Mouse (Mus musculus): ENCODE results near the gene Gclc.
A peak's percentile ranks its signal among the peaks of the same experiment; 100 is the strongest.
"Not testable (repeated sequence)": the region's sequence is repeated elsewhere in the genome, so short reads cannot be mapped to it uniquely, and the experiment has no call there.

The Gclc gene

GRCm38 (mm10) chr9:77746315-77746714, 8.0 kb upstream of the Gclc start:
- DNase-seq (ENCODE audit: low spot score in 2 of 2), result no peak

GRCm38 (mm10) chr9:77748292-77748691, 6.0 kb upstream of the Gclc start:
- DNase-seq (ENCODE audit: low spot score in 2 of 2), result not testable (repeated sequence)

GRCm38 (mm10) chr9:77750133-77751060, 3.9 kb upstream of the Gclc start:
- DNase-seq (ENCODE audit: low spot score in 2 of 2), result peak; percentile 85 to 90

DNA sequence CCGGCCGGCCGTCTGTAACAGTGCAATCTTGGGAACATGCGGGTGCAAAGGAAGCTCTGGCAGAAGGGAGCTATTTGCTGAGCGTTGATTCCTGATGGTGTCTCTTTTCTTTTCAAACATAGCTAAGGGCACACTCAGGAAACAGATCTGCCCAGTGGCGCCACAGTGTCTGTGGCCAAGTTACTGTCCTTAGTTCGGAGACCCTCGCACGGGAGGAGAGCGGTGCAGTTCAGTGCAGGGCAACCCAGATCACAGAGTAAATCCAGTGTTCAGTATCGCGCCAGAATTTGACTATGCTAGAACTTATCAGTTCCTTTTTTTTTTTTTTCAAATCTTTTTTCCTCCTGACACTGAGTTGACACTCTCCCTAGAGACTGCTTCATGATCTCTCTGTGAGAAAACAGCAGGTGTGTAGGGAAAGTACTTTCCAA, 3.2 kb upstream of the Gclc start:
- DNase-seq (ENCODE audit: low spot score in 2 of 2), result no peak

DNA sequence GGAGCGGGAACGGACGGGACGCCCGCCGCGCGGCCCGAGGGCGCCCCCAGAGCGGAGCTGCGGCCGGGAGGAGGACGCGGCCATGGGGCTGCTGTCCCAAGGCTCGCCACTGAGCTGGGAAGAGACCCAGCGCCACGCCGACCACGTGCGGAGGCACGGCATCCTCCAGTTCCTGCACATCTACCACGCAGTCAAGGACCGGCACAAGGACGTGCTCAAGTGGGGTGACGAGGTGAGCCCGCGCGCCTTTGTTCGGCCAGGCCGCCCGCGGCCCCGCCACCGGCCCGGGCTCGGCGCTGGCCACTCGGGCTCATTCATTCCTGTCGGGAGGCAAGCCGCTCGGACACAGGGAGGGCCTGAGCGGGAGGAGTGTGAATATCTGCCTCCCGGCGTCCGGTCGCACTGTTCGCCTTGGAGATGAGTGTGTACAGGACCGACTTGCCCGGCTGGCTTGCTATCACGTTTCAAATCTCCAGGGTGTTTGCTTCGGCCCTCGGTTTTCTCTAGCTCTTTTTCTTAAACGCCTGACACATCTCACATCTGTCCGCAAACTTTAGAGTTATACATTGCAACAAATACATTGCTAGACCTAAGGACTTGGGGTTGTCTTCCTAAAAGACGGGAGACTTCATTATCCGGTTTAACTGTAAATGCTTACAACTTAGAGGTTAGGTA, 530 bp downstream of the Gclc start:
- peak; percentile 31 to 44 for DNase-seq (ENCODE audit: low spot score in 2 of 2)

GRCm38 (mm10) chr9:77755403-77755784, 1.1 kb downstream of the Gclc start:
- DNase-seq (ENCODE audit: low spot score in 2 of 2), result no peak

DNA sequence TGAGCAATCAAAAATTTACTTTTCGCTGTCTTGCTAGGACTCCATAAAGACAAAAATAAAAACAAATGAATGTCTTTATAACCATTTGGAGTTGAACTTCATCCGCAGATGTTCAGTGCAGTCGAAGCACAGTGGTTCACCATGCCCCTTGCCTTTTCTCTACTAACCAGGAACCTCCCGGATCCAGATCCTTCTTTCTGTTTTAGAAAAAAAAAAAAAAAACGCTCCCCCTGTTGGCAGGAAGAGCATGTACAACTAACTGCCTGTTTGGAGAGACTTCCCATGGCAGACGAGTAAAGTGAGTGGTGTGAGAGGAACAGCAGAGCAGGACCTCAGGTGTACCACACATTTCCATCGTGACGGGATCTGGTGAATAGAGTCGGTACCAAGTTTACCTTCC, 1.7 kb downstream of the Gclc start:
- DNase-seq (ENCODE audit: low spot score in 2 of 2), result no peak

DNA sequence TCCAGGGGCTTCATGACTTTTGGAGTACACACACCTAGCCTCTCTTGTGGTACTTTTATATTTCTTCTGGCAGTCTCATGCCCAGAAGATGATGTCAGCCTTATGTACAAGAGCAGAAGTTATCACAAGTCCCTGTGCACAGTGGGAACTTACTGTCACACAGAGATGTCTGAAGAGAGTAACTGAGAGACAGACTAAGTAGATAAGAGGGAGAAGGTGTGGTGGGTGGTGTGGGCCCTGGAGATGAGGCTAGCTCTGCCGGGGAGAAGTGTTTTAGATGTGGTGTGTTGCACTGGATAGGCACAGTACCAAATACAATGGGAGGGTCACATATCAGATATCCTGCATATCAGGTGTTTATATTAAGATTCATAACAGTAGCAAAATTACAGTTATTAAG, 3.0 kb downstream of the Gclc start:
- DNase-seq (ENCODE audit: low spot score in 2 of 2), result no peak

DNA sequence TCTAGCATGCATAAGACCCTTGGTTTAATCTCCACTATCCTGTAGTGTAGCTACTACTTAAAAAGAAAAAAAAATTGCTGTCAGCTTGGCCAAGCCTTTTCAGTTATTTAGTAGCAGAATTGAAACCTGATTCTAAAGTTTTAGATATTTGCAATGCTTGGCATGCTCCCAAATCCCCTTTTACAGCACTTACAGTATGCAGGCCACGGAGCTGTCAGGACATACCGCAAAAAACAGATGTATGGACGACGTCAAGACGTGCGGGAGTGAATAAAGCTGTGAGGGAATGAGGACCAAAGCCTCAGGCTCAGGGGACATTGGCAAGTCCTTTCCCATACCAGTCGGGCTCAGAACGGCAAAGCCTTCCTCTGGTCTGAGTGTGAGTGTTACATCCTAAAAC, 4.1 kb downstream of the Gclc start:
- DNase-seq (ENCODE audit: low spot score in 2 of 2), result no peak

- no peak for DNase-seq (ENCODE audit: low spot score in 2 of 2)
These were observed 4.8 kb downstream of the Gclc start for GRCm38 (mm10) chr9:77759111-77759510.

GRCm38 (mm10) chr9:77759756-77760155, 5.4 kb downstream of the Gclc start:
- no peak for DNase-seq (ENCODE audit: low spot score in 2 of 2)

- DNase-seq (ENCODE audit: low spot score in 2 of 2), result no peak
These were observed 11.9 kb downstream of the Gclc start for GRCm38 (mm10) chr9:77766218-77766617.

DNA sequence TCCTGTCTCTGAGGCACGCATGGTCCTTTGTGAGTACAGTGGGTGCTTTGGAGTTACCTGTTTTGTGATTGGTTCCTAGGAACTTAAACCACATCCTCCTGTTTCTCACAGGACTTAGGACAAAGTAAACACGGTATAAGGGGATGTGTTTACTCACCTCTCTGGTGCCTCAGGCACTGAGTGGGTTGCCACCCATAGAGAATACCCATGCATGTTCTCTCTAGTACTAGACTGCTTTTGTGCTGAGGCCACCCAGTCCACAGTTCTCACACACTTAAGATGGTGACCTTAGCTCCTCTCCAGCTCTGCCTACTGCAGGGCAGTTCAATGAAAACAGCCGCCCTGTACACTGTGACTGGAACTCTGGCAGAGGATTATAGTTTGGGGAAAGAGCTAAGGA, 12.4 kb downstream of the Gclc start:
- DNase-seq (ENCODE audit: low spot score in 2 of 2), result no peak

GRCm38 (mm10) chr9:77770909-77771308, 16.6 kb downstream of the Gclc start:
- DNase-seq (ENCODE audit: low spot score in 2 of 2), result no peak

DNA sequence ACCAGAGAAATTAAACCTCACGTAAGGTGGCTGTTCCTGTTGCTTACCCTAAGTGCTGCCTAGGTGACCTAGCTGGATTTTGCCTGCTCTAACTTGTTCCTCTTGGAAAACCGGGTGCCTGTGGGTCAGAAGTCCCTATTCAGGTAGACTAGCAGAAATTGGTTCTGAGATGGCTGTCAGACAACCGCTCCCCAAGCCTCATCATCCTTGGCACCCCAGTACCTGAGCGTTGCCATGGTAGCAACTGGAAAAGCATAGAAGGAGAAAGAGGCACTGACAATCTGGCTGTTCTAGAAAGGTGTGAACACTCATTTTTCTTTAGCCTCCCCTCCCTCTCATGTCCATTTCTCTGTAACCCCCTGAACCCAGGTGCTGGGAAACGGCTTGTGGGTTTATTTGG, 17.0 kb downstream of the Gclc start:
- no peak for DNase-seq (ENCODE audit: low spot score in 2 of 2)

DNA sequence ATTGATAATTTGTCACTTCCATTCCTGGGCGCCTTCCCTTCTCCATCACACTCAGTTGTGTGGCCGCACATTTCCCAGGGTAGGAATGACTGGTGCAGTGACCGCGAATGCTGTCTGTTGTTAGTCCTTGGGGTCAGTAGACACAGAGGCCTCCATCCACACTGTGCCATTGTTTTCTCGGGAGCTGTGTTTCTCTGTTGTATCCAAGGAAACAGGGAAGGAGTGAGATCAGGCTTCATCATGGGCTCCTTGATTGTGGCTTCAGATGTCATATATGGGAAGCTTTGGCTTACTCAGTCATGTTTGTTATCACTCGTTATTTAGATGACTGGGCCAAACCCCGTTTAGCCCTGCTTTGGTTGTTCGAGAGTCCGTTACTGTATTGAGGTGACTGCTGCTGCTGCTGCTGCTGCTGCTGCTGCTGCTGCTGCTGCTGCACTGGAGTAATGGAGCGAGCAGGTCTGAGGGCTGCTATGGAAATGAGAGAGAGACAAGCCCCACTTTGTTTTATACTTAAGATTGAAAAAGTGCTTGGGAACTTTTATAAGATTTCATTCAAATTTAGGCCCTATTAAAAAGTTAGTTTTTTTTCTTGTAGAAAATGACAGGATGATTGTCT, 17.5 kb downstream of the Gclc start:
- no peak for DNase-seq (ENCODE audit: low spot score in 2 of 2)

- DNase-seq (ENCODE audit: low spot score in 2 of 2), result no peak
These were observed 22.6 kb downstream of the Gclc start for GRCm38 (mm10) chr9:77776720-77777515.

DNA sequence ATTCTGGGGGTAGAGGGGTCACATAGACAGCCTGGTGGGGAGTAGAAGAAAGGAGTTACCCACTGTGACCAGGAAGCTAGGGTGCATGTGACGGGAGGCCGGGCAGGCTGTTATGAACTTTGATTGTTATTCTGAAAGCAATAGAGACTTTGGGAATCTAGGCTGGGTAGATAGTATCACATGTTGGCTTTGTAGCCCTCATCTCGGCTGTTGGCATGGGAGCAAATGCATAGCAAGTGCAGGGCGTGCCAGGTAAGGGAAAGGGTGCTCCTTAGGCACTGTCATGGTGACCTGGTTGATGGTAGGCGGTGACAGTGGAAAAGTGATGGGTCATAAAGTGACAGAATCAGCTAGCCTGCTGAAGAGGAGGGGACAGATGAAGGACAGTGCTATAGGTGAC, 23.3 kb downstream of the Gclc start:
- DNase-seq (ENCODE audit: low spot score in 2 of 2), result no peak

DNA sequence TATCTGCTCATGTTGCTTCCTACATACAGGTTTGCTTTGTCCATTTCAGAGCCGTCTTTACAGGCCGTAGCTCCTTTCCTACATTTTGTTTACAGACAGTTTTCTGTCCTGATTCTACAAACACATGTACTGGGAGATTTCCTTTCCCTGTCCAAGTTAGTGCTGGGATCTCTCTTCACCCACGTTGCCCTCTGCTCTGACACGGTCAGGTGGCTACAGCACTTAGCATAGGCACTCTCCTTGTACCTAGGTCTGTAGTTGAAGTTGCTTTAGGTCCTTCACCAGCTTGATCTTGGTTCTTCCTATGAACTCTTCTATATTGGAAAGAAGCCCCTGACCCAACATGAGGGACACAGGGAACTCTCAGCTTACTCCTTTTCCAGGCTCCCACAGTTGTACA, 25.4 kb downstream of the Gclc start:
- no peak for DNase-seq (ENCODE audit: low spot score in 2 of 2)

- DNase-seq (ENCODE audit: low spot score in 2 of 2), result no peak
These were observed 27.3 kb downstream of the Gclc start for GRCm38 (mm10) chr9:77781453-77782163.

- no peak for DNase-seq (ENCODE audit: low spot score in 2 of 2)
These were observed 27.9 kb downstream of the Gclc start for GRCm38 (mm10) chr9:77782201-77782600.
